Mouse (Mus musculus): ENCODE results near the gene Ttc23l. TPM values are rescaled to one million over a fixed set of nuclear protein-coding genes. Genes with fewer than 3 reads are reported as not detected.

Ttc23l gene
- polyA plus RNA-seq, 1 experiment from 2014 or later = not detected

GRCm38 (mm10) chr15:10584359-10585187, 26.1 kb upstream of the Ttc23l start:
- H3K4me3 ChIP-seq (ENCODE audit: low read length) = no peak overlapping the region
- no peaks in the 10 kb centered on the region for H3K27me3 ChIP-seq (ENCODE audit: control insufficient read depth, insufficient read depth, low read length)
- H3K9ac ChIP-seq (ENCODE audit: low read depth, low read length) = no peak overlapping the region
- H3K27ac ChIP-seq (ENCODE audit: low read depth, low read length) = no peak overlapping the region
- 82% methylated on average over 10 of the region's 10 CpGs for WGBS
- no peaks in the 10 kb centered on the region for H3K9me3 ChIP-seq (ENCODE audit: control insufficient read depth, low read length)
- no peak for ATAC-seq (ENCODE audit: low FRiP score, low TSS enrichment)
- no peak overlapping the region for H3K4me2 ChIP-seq (replicated peaks; ENCODE audit: low read depth, low read length)
- peaks cover 28% of the 10 kb centered on the region; the same call in 1 of the 2 replicates for H3K36me3 ChIP-seq (ENCODE audit: control insufficient read depth, insufficient read depth, low read length)
- no peaks in the 10 kb centered on the region for H3K4me1 ChIP-seq (ENCODE audit: control insufficient read depth, insufficient read depth, low read length)

- Histone ChIP-seq H3K4me1 (ENCODE audit: control insufficient read depth, insufficient read depth, low read length) (no peaks in the 10 kb centered on the region), H3K27me3 (ENCODE audit: control insufficient read depth, insufficient read depth, low read length) (no peaks in the 10 kb centered on the region), H3K9ac (ENCODE audit: low read depth, low read length) (no peak overlapping the region), H3K4me2 (replicated peaks; ENCODE audit: low read depth, low read length) (no peak overlapping the region), H3K4me3 (ENCODE audit: low read length) (no peak overlapping the region), H3K9me3 (ENCODE audit: control insufficient read depth, low read length) (no peaks in the 10 kb centered on the region), H3K36me3 (ENCODE audit: control insufficient read depth, insufficient read depth, low read length) (peaks cover 26% of the 10 kb centered on the region; the same call in 1 of the 2 replicates), H3K27ac (ENCODE audit: low read depth, low read length) (no peak overlapping the region)
- ATAC-seq (ENCODE audit: low FRiP score, low TSS enrichment) = peak; percentile 92
- WGBS = 52% methylated on average over 8 of the region's 8 CpGs
Measured at GRCm38 (mm10) chr15:10583408-10583807, 24.9 kb upstream of the Ttc23l start.

GRCm38 (mm10) chr15:10579159-10579558, 20.7 kb upstream of the Ttc23l start:
- Histone ChIP-seq H3K9me3 (ENCODE audit: control insufficient read depth, low read length) (no peaks in the 10 kb centered on the region), H3K4me2 (replicated peaks; ENCODE audit: low read depth, low read length) (no peak overlapping the region), H3K4me3 (ENCODE audit: low read length) (no peak overlapping the region), H3K9ac (ENCODE audit: low read depth, low read length) (no peak overlapping the region), H3K36me3 (ENCODE audit: control insufficient read depth, insufficient read depth, low read length) (peaks cover 42% of the 10 kb centered on the region), H3K27me3 (ENCODE audit: control insufficient read depth, insufficient read depth, low read length) (no peaks in the 10 kb centered on the region), H3K4me1 (ENCODE audit: control insufficient read depth, insufficient read depth, low read length) (no peaks in the 10 kb centered on the region), H3K27ac (ENCODE audit: low read depth, low read length) (no peak overlapping the region)
- WGBS = 87% methylated on average over 3 of the region's 3 CpGs
- ATAC-seq (ENCODE audit: low FRiP score, low TSS enrichment) = no peak

- Histone ChIP-seq H3K9me3 (ENCODE audit: control insufficient read depth, low read length) (no peaks in the 10 kb centered on the region), H3K36me3 (ENCODE audit: control insufficient read depth, insufficient read depth, low read length) (peaks cover 40% of the 10 kb centered on the region)
- 89% methylated on average over 7 of the region's 7 CpGs for WGBS
Measured at GRCm38 (mm10) chr15:10566486-10566885, 8.0 kb upstream of the Ttc23l start.

DNA sequence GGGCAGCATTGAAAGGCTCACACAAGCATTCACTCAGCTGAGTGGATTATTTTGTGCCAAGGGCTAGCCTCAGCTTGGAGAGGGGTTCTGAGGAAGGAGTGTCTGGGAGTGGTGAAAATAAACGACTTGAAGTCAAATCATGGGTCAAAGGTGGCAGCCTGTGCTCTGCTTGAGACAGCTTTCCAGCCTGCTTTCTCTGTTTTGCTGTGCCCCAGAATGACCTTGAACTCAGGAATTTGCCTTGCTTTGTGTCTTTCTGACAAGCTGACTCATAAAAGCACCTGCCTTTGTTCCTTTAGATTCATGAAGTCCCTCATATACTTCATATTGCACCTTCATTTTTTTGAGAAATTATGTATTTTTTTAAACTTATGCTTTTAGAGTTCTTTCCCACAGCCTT, 5.7 kb upstream of the Ttc23l start:
- ATAC-seq (ENCODE audit: low FRiP score, low TSS enrichment) = no peak
- Histone ChIP-seq H3K9me3 (ENCODE audit: control insufficient read depth, low read length) (no peaks in the 10 kb centered on the region), H3K27ac (ENCODE audit: low read depth, low read length) (no peak overlapping the region), H3K4me2 (replicated peaks; ENCODE audit: low read depth, low read length) (no peak overlapping the region), H3K36me3 (ENCODE audit: control insufficient read depth, insufficient read depth, low read length) (peaks cover 19% of the 10 kb centered on the region; the same call in 1 of the 2 replicates), H3K9ac (ENCODE audit: low read depth, low read length) (no peak overlapping the region), H3K4me1 (ENCODE audit: control insufficient read depth, insufficient read depth, low read length) (no peaks in the 10 kb centered on the region), H3K27me3 (ENCODE audit: control insufficient read depth, insufficient read depth, low read length) (no peaks in the 10 kb centered on the region), H3K4me3 (ENCODE audit: low read length) (no peak overlapping the region)
- WGBS = 53% methylated on average over 1 of the region's 1 CpGs

More at GRCm38 (mm10) chr15:10566486-10566885, 8.0 kb upstream of the Ttc23l start:
- H3K4me2 ChIP-seq (replicated peaks; ENCODE audit: low read depth, low read length) = no peak overlapping the region
- no peak overlapping the region for H3K9ac ChIP-seq (ENCODE audit: low read depth, low read length)
- ATAC-seq (ENCODE audit: low FRiP score, low TSS enrichment) = no peak
- no peaks in the 10 kb centered on the region for H3K4me1 ChIP-seq (ENCODE audit: control insufficient read depth, insufficient read depth, low read length)
- H3K4me3 ChIP-seq (ENCODE audit: low read length) = no peak overlapping the region
- no peaks in the 10 kb centered on the region for H3K27me3 ChIP-seq (ENCODE audit: control insufficient read depth, insufficient read depth, low read length)
- no peak overlapping the region for H3K27ac ChIP-seq (ENCODE audit: low read depth, low read length)

DNA sequence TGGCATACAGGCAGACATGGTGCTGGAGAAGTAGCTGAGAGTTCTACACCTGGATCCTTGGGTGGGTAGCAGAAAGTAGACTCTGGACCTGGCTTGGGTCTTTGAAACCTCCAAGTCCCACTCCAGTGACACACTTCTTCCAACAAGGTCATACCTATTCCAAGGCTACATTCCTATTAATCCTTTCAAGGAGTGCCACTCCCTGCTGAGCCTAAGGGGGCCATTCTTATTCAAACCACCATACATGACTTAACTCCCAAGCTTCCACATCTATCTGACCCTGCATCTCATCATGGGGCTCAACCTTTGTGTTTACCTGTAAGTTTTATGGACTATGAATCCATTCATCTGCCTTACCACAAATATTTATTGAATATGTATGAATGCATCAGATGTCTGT, 3.8 kb upstream of the Ttc23l start:
- H3K9me3 ChIP-seq (ENCODE audit: control insufficient read depth, low read length) = no peaks in the 10 kb centered on the region
- peaks cover under 1% of the 10 kb centered on the region; the same call in 1 of the 2 replicates for H3K36me3 ChIP-seq (ENCODE audit: control insufficient read depth, insufficient read depth, low read length)
- no peak overlapping the region for H3K4me2 ChIP-seq (replicated peaks; ENCODE audit: low read depth, low read length)
- H3K4me1 ChIP-seq (ENCODE audit: control insufficient read depth, insufficient read depth, low read length) = no peaks in the 10 kb centered on the region
- H3K27me3 ChIP-seq (ENCODE audit: control insufficient read depth, insufficient read depth, low read length) = no peaks in the 10 kb centered on the region
- no peak overlapping the region for H3K27ac ChIP-seq (ENCODE audit: low read depth, low read length)
- H3K9ac ChIP-seq (ENCODE audit: low read depth, low read length) = no peak overlapping the region
- no peak for ATAC-seq (ENCODE audit: low FRiP score, low TSS enrichment)
- H3K4me3 ChIP-seq (ENCODE audit: low read length) = no peak overlapping the region

- H3K4me3 ChIP-seq (ENCODE audit: low read length) = no peak overlapping the region
- H3K4me1 ChIP-seq (ENCODE audit: control insufficient read depth, insufficient read depth, low read length) = no peaks in the 10 kb centered on the region
- no peak for ATAC-seq (ENCODE audit: low FRiP score, low TSS enrichment)
- H3K27ac ChIP-seq (ENCODE audit: low read depth, low read length) = no peak overlapping the region
- H3K9ac ChIP-seq (ENCODE audit: low read depth, low read length) = no peak overlapping the region
- no peaks in the 10 kb centered on the region for H3K9me3 ChIP-seq (ENCODE audit: control insufficient read depth, low read length)
- WGBS = 94% methylated on average over 7 of the region's 7 CpGs
- H3K4me2 ChIP-seq (replicated peaks; ENCODE audit: low read depth, low read length) = no peak overlapping the region
- H3K27me3 ChIP-seq (ENCODE audit: control insufficient read depth, insufficient read depth, low read length) = no peaks in the 10 kb centered on the region
- no peaks in the 10 kb centered on the region for H3K36me3 ChIP-seq (ENCODE audit: control insufficient read depth, insufficient read depth, low read length)
Measured at GRCm38 (mm10) chr15:10560005-10560404, 1.5 kb upstream of the Ttc23l start.

GRCm38 (mm10) chr15:10554336-10554735, 4.1 kb downstream of the Ttc23l start:
- Histone ChIP-seq H3K4me1 (ENCODE audit: control insufficient read depth, insufficient read depth, low read length) (no peaks in the 10 kb centered on the region), H3K9me3 (ENCODE audit: control insufficient read depth, low read length) (no peaks in the 10 kb centered on the region), H3K4me2 (replicated peaks; ENCODE audit: low read depth, low read length) (no peak overlapping the region), H3K27ac (ENCODE audit: low read depth, low read length) (no peak overlapping the region), H3K36me3 (ENCODE audit: control insufficient read depth, insufficient read depth, low read length) (no peaks in the 10 kb centered on the region), H3K27me3 (ENCODE audit: control insufficient read depth, insufficient read depth, low read length) (no peaks in the 10 kb centered on the region), H3K4me3 (ENCODE audit: low read length) (no peak overlapping the region), H3K9ac (ENCODE audit: low read depth, low read length) (no peak overlapping the region)
- ATAC-seq (ENCODE audit: low FRiP score, low TSS enrichment) = no peak

DNA sequence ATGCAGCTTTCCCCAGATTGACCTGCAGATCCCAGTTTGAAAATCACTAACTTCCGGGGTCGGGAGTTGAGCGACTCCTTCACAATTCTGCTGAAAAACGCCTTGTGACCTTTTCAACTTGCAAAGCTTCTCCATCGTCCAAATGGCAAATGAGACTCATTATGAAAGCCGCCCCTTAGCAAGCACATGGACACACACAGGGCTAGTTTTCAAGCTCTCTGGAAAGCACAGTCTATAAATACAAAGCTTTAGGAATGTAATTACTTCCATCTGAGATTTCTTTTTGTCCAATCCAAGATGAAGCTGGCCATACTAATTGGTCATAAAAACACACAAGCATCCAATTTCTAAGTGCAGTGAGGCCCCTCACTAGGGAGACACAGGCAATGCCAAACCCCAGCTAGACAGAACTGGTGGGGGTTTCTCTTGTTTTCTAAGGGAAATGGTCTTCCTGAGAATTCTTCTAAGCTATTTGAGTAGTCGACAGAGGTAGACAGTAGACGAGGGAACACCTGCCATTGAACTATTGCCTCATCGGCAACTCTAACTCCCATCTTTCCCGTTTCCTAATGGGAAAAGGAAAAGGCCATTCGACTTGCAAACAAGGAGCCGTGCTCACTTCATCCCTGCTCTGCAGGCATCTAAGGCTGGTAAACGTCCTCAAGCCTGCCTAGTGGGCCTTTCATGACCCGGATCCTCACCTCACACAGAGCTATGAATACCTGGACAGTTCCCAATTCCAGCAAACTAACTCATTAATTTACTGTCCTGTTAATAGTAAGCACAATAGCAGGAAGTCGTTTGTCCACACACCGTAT, 18.0 kb downstream of the Ttc23l start:
- Histone ChIP-seq H3K27me3 (ENCODE audit: control insufficient read depth, insufficient read depth, low read length) (no peaks in the 10 kb centered on the region), H3K27ac (ENCODE audit: low read depth, low read length) (no peak overlapping the region), H3K4me1 (ENCODE audit: control insufficient read depth, insufficient read depth, low read length) (no peaks in the 10 kb centered on the region), H3K9ac (ENCODE audit: low read depth, low read length) (no peak overlapping the region), H3K36me3 (ENCODE audit: control insufficient read depth, insufficient read depth, low read length) (no peaks in the 10 kb centered on the region), H3K4me3 (ENCODE audit: low read length) (no peak overlapping the region), H3K9me3 (ENCODE audit: control insufficient read depth, low read length) (no peaks in the 10 kb centered on the region), H3K4me2 (replicated peaks; ENCODE audit: low read depth, low read length) (no peak overlapping the region)
- no peak for ATAC-seq (ENCODE audit: low FRiP score, low TSS enrichment)
- WGBS = 62% methylated on average over 16 of the region's 16 CpGs

Measured in kidney, embryonic 14.5 days (tissue).